Mouse (Mus musculus): ENCODE data around the gene Zfyve26.

DNA sequence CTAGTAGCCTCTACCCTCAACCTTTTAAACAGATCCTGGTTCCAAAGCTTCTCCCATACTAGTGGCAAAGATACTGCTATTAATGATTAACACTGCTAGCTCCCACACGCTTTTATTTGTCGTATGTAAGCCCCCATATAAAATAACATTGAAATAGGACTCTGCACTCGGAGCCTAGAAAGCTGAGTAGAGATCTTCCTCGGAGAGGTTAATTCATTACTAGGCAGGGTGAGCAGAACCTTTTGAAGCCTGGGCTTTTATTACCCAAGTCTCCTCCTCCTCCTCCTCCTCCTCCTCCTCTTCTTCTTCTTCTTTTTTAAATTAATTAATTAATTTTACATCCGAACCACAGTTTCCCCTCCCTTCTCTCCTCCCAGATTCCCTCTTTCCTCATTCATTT is 78.6 kb downstream of the Zfyve26 start:
- TF ChIP-seq TAL1 (IDR thresholded peaks at IDR 0.05; ENCODE audit: low read length) (no peak), GATA1 (IDR thresholded peaks at IDR 0.05; ENCODE audit: low read length) (no peak)

Data from erythroblast, embryonic 14.5 days (primary cell).